Mouse (Mus musculus): ENCODE data around the gene Acbd4.
A peak's percentile ranks its signal among the peaks of the same experiment; 100 is the strongest.

Acbd4 gene

GRCm38 (mm10) chr11:103142441-103143182 is 41.1 kb downstream of the Acbd4 start:
- peak; percentile 77 for DNase-seq

- no peak for DNase-seq
These were observed 43.1 kb downstream of the Acbd4 start for GRCm38 (mm10) chr11:103144309-103145285.

GRCm38 (mm10) chr11:103146386-103146785 is 44.9 kb downstream of the Acbd4 start:
- no peak for DNase-seq

- no peak for DNase-seq
These were observed 46.3 kb downstream of the Acbd4 start for GRCm38 (mm10) chr11:103147766-103148165.

GRCm38 (mm10) chr11:103149771-103150170 is 48.3 kb downstream of the Acbd4 start:
- no peak for DNase-seq

- peak; percentile 98 for DNase-seq
These were observed 57.4 kb downstream of the Acbd4 start for GRCm38 (mm10) chr11:103158621-103159478.

- no peak for DNase-seq
These were observed 59.3 kb downstream of the Acbd4 start for GRCm38 (mm10) chr11:103160738-103161137.

- peak; percentile 60 for DNase-seq
These were observed 60.0 kb downstream of the Acbd4 start for GRCm38 (mm10) chr11:103161449-103161848.
